Mouse (Mus musculus) small intestine, adult 2 months (tissue): ENCODE data around the gene Setdb1. TPM values are rescaled to one million over a fixed set of nuclear protein-coding genes. Genes with fewer than 3 reads are reported as not detected.
A peak's percentile ranks its signal among the peaks of the same experiment; 100 is the strongest.

ENCODE experiments used
- H3K27ac ChIP-seq: fragments of 200-500 bp; 2 replicates; pipeline ENCODE4 v1.5.1; 2012; ENCODE audit warnings: low read depth, low read length, control low read depth, inconsistent platforms; ENCODE audit not compliant: insufficient read depth
- H3K27me3 ChIP-seq: fragments of 200-500 bp; 2 replicates; pipeline ENCODE4 v1.6.1; 2012; ENCODE audit warnings: mild to moderate bottlenecking, moderate library complexity, low read length, inconsistent platforms; ENCODE audit not compliant: control insufficient read depth, insufficient read depth
- H3K36me3 ChIP-seq: fragments of 200-500 bp; 2 replicates; pipeline ENCODE4 v1.6.1; 2012; ENCODE audit warnings: mild to moderate bottlenecking, low read length, control low read depth, inconsistent platforms; ENCODE audit not compliant: control insufficient read depth, insufficient read depth
- H3K4me1 ChIP-seq: fragments of 200-500 bp; 2 replicates; pipeline ENCODE4 v1.6.1; 2012; ENCODE audit warnings: low read length, inconsistent platforms, mixed read lengths; ENCODE audit not compliant: control insufficient read depth, insufficient read depth, insufficient read length
- H3K4me3 ChIP-seq: fragments of 200-500 bp; 2 replicates; pipeline ENCODE4 v1.5.1; 2012; ENCODE audit warnings: low read depth, mild to moderate bottlenecking, control low read depth, inconsistent platforms, low read length, moderate library complexity
- CTCF ChIP-seq: fragments of 200-500 bp; IDR thresholded peaks from 2 replicates; pipeline ENCODE4 v1.5.1; 2012; ENCODE audit warnings: low read depth, mild to moderate bottlenecking, control low read depth, inconsistent platforms, low read length, moderate library complexity, mixed read lengths; ENCODE audit not compliant: insufficient replicate concordance, insufficient read length; ENCODE audit errors: extremely low read depth
- POLR2A ChIP-seq: fragments of 200-500 bp; IDR thresholded peaks from 2 replicates; pipeline ENCODE4 v1.6.1; 2012; ENCODE audit warnings: low read depth, mild to moderate bottlenecking, control low read depth, inconsistent platforms, low read length, moderate library complexity
- WGBS: fragments of 180-500 bp; shearing (Covaris S2); methylation state at CpG from one replicate; pipeline ENCODE4 v1.1.7; 2018; 5-methylcytosine and 5-hydroxymethylcytosine counted together
- polyA plus RNA-seq: library from polyadenylated mRNA; depleted of rRNA; stranded (reverse); fragments of >200 nt; gene quantifications from 2 replicates; pipeline ENCODE4 v1.2.3, GENCODE M21; 2012

The Setdb1 gene
- polyA plus RNA-seq, 1 experiment: 5.3 TPM

- Histone ChIP-seq H3K4me1 (no peaks in the 10 kb centered on the region), H3K36me3 (peaks cover 56% of the 10 kb centered on the region), H3K27me3 (no peaks in the 10 kb centered on the region), H3K4me3 (no peak overlapping the region), H3K27ac (no peak overlapping the region)
- WGBS: 81% methylated on average over 1 of the region's 1 CpGs
- no peak for TF ChIP-seq POLR2A
- no peak for TF ChIP-seq CTCF
Observed at GRCm38 (mm10) chr3:95328803-95329404, 28.1 kb downstream of the Setdb1 start.

GRCm38 (mm10) chr3:95324454-95325144 is 32.4 kb downstream of the Setdb1 start:
- Histone ChIP-seq H3K4me3 (no peak overlapping the region), H3K36me3 (peaks cover 76% of the 10 kb centered on the region), H3K27ac (no peak overlapping the region), H3K4me1 (no peaks in the 10 kb centered on the region), H3K27me3 (no peaks in the 10 kb centered on the region)
- TF ChIP-seq POLR2A (no peak), CTCF (no peak)
- WGBS: 91% methylated on average over 6 of the region's 6 CpGs

DNA sequence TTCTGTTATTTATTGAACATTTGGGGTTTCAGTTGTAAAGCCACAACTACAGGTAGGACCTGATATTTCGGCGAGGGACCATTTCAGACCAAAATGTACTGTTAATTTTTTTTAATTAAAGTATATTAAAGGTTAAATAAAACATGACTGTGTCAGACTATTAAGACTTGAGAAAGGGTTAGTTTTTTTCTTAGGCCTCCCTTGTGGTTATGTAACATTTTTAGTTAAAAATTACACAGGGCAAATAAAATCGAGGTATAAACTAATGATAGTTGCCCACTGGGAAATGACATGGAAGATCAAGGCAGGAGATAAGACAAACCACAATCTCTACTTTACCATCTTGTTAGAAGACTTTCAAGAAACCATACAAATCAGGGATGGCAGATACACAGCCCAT is 33.6 kb downstream of the Setdb1 start:
- TF ChIP-seq POLR2A (no peak), CTCF (no peak)
- no peaks in the 10 kb centered on the region for H3K27me3 ChIP-seq
- no peak overlapping the region for H3K27ac ChIP-seq
- H3K4me3 ChIP-seq: no peak overlapping the region
- H3K4me1 ChIP-seq: peaks cover 6% of the 10 kb centered on the region; the same call in 1 of the 2 replicates
- WGBS: 58% methylated on average over 3 of the region's 3 CpGs
- peaks cover 73% of the 10 kb centered on the region for H3K36me3 ChIP-seq

- 80% methylated on average over 12 of the region's 12 CpGs for WGBS
- no peak for TF ChIP-seq POLR2A
- TF ChIP-seq CTCF: no peak
- peaks cover 49% of the 10 kb centered on the region for H3K36me3 ChIP-seq
- H3K27ac ChIP-seq: no peak overlapping the region
- peaks cover 21% of the 10 kb centered on the region; the same call in 1 of the 2 replicates for H3K4me1 ChIP-seq
- H3K27me3 ChIP-seq: no peaks in the 10 kb centered on the region
- no peak overlapping the region for H3K4me3 ChIP-seq
Observed at GRCm38 (mm10) chr3:95319701-95320625, 37.0 kb downstream of the Setdb1 start.

DNA sequence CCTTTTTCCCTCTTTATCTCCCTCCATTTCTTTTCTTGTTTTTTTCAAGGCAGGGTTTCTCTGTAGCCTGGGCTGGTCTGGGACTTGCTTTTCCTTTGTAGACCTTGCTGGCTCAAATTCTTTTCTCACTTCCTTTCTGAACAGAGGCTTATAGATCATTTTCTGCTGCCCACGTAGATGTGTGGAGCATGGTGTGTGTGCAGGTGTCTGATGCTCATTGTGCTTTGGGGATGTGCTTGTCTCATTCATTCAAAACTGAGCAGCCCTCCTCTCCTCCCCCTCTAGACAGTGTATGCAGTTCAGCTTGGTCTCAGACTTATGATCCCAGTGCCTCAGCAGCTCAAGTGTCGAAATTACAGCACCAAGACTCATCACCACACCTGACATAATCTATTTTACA is 37.9 kb downstream of the Setdb1 start:
- Histone ChIP-seq H3K27ac (peak overlapping the region; percentile 74), H3K27me3 (no peaks in the 10 kb centered on the region), H3K4me1 (peaks cover 24% of the 10 kb centered on the region; the same call in 1 of the 2 replicates), H3K4me3 (no peak overlapping the region), H3K36me3 (peaks cover 40% of the 10 kb centered on the region)
- 28% methylated on average over 2 of the region's 2 CpGs for WGBS
- TF ChIP-seq POLR2A: no peak

DNA sequence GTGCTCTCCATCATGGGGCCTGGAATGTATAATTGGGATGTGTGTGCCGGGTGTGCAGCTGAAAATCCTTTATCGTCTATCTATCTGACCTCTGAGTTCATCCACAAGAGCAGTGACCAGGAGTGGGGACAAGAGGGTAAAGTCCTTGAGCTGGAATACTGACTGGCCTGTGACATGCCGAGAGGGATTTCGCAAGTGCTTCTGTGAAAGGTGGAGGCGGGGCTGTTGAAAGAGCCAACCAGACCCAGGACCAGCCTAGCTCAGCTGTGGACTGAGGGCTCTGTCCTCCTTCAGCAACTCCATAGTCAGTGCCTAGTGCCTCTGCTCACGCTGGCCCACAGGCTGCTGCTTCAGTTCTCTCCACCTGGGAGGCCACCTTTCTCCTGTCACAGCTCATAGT is 38.5 kb downstream of the Setdb1 start:
- peaks cover 35% of the 10 kb centered on the region for H3K36me3 ChIP-seq
- no peak overlapping the region for H3K4me3 ChIP-seq
- no peaks in the 10 kb centered on the region for H3K27me3 ChIP-seq
- WGBS: 11% methylated on average over 6 of the region's 6 CpGs
- peak; percentile 70; the same call in 1 of the 2 replicates for TF ChIP-seq POLR2A
- no peak for TF ChIP-seq CTCF
- peaks cover 24% of the 10 kb centered on the region; the same call in 1 of the 2 replicates for H3K4me1 ChIP-seq
- peak overlapping the region; percentile 74 for H3K27ac ChIP-seq
